Mouse (Mus musculus) adrenal gland, postnatal 25 days (tissue): ENCODE results near the gene Gm21721. TPM values are rescaled to one million over a fixed set of nuclear protein-coding genes. Genes with fewer than 3 reads are reported as not detected.
"Not testable (repeated sequence)": the region's sequence is repeated elsewhere in the genome, so short reads cannot be mapped to it uniquely, and the experiment has no call there.

Experiments
- DNase-seq: peaks from one replicate; pipeline ENCODE4 v3.0.0; 2021; ENCODE audit warnings: mixed read lengths
- long read RNA-seq: library from polyadenylated mRNA; stranded (forward); transcript quantifications from one replicate; pipeline ENCODE4 v2.0.0, GENCODE M21; 2021
- total RNA-seq: library from RNA; stranded (reverse); gene quantifications from 2 replicates; pipeline ENCODE4 v1.2.3, GENCODE M21; 2021

Gm21721 gene
- total RNA-seq: not detected in 2 replicates
- long read RNA-seq: 0 reads

DNA sequence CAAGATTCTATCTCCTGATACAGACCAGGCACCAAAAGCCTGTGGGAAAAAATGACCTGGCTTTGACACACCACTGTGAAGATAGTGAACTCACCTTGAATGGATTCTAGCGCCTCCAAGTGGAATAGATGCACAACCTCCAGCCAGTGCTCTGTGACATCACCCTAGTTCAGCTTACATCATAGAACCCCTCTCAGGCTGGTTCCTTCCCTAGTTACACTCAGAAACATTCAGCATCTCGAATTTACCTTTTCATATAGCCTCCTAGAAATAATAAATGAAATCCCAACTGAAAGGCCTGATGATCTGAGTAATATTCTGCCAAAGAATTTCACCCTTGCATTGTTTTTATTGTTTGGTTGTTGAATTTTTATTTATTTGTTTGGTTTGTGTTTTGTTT, at the start of gene Gm21721:
TSS of gene Gm21721 (minus strand) at position 101 of the 400 bp plus-strand sequence.
- not testable (repeated sequence) for DNase-seq

Other genes starting within 250 kb of the Gm21721 start
- gene Gm21292, start 68.3 kb downstream of the Gm21721 start, total RNA-seq: not detected in 2 replicates
- gene Gm21812, start 145.0 kb upstream of the Gm21721 start, total RNA-seq: not detected in 2 replicates
- not detected in 2 replicates for gene Gm21874, start 214.0 kb upstream of the Gm21721 start, total RNA-seq